Mouse (Mus musculus) midbrain, embryonic 14.5 days (tissue): ENCODE results near the gene Ndel1. TPM values are rescaled to one million over a fixed set of nuclear protein-coding genes. Genes with fewer than 3 reads are reported as not detected.

Experiments used
- ATAC-seq: fragments of 200-750 bp; cut with Nextera tagmentation; 2 replicates; pipeline ENCODE4 v1.8.0; 2017; ENCODE audit warnings: moderate number of reproducible peaks, moderate library complexity; ENCODE audit not compliant: low FRiP score, low TSS enrichment
- DNase-seq: peaks from one replicate; pipeline ENCODE4 v3.0.0-alpha.2; 2015
- H3K27ac ChIP-seq: fragments of 300-500 bp; sonication (generic); replicated peaks from 2 replicates; pipeline ENCODE4 v1.5.1; 2014; ENCODE audit warnings: mild to moderate bottlenecking, low read depth, low read length, moderate library complexity
- H3K27me3 ChIP-seq: fragments of 300-500 bp; sonication (generic); 2 replicates; pipeline ENCODE4 v1.6.1; 2014; ENCODE audit warnings: low read length, control low read depth, mixed read lengths; ENCODE audit not compliant: control insufficient read depth, insufficient read depth
- H3K36me3 ChIP-seq: fragments of 300-500 bp; sonication (generic); 2 replicates; pipeline ENCODE4 v1.6.1; 2014; ENCODE audit warnings: low read length, control low read depth; ENCODE audit not compliant: control insufficient read depth, insufficient read depth
- H3K4me1 ChIP-seq: fragments of 300-500 bp; sonication (generic); 2 replicates; pipeline ENCODE4 v1.6.1; 2014; ENCODE audit warnings: mild to moderate bottlenecking, antibody characterized with exemption, low read length, control low read depth; ENCODE audit not compliant: control insufficient read depth, insufficient read depth
- H3K4me2 ChIP-seq: fragments of 300-500 bp; sonication (generic); 2 replicates; pipeline ENCODE4 v1.6.1; 2014; ENCODE audit warnings: mild to moderate bottlenecking, low read length, moderate library complexity
- H3K4me3 ChIP-seq: fragments of 300-500 bp; sonication (generic); replicated peaks from 2 replicates; pipeline ENCODE4 v1.5.1; 2014; ENCODE audit warnings: low read depth, low read length
- H3K9ac ChIP-seq: fragments of 300-500 bp; sonication (generic); replicated peaks from 2 replicates; pipeline ENCODE4 v1.6.1; 2014; ENCODE audit warnings: mild to moderate bottlenecking, low read length, moderate library complexity
- H3K9me3 ChIP-seq: fragments of 300-500 bp; sonication (generic); 2 replicates; pipeline ENCODE4 v1.6.1; 2016; ENCODE audit warnings: low read length, control low read depth, mixed read lengths; ENCODE audit not compliant: control insufficient read depth
- WGBS: fragments of 180-500 bp; shearing (Covaris S2); extraction: QIAGEN DNeasy Blood & Tissue Kit; methylation state at CpG from one replicate; pipeline ENCODE4 v1.1.7; 2014; 5-methylcytosine and 5-hydroxymethylcytosine counted together
- polyA plus RNA-seq: library from polyadenylated mRNA; unstranded; fragments of >200 nt; fragmentation: Nextera tagmentation; extraction: Ambion mirVana; gene quantifications from 2 replicates; pipeline ENCODE4 v1.2.1, GENCODE M21; 2014

Ndel1 gene
- polyA plus RNA-seq, 1 experiment from 2014 or later: 86.3 TPM

DNA sequence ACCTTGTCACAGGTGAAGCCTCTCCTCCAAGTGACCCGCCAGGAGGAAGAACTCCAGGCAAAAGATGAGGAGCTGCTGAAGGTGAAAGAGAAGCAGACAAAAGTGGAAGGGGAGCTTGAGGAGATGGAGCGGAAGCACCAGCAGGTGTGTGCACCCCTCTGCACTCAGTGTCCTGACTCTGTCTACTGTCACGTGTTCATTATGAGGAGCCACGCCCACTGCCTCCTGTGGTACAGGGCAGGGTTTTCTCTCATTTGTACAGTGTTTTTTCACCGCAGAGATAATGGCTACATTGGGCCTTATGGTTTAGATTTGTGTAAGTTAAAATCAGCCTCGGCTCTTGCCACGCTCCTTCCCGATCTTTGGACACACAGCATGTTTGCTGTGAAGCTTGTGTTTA is 85.8 kb downstream of the Ndel1 start:
- H3K4me1 ChIP-seq: no peaks in the 10 kb centered on the region
- H3K9me3 ChIP-seq: no peaks in the 10 kb centered on the region
- ATAC-seq (no peak), DNase-seq (no peak)
- no peak overlapping the region for H3K27ac ChIP-seq
- WGBS: 91% methylated on average over 8 of the region's 8 CpGs
- H3K4me2 ChIP-seq: no peak overlapping the region
- H3K27me3 ChIP-seq: no peaks in the 10 kb centered on the region
- no peak overlapping the region for H3K9ac ChIP-seq
- peaks cover 98% of the 10 kb centered on the region for H3K36me3 ChIP-seq
- no peak overlapping the region for H3K4me3 ChIP-seq

DNA sequence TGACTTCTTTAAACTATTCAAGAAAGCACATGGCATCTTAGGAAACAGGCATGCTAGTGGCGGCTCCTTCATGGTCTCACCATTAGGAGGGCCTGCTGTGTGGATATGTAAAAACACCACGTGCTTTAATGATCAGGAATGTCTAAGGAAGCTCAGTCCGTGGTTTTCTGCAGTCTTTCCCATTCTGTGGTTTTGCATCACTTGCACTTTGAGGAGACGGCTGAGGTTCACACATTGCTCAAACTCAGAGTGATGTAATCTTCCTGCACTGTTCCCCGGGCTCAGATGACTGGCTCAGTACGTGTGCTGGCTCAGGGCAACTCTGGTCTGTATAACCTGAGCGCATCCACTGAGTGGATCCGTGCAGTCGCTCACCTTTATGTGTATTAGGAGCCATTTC is 89.3 kb downstream of the Ndel1 start:
- ATAC-seq (no peak), DNase-seq (no peak)
- H3K9ac ChIP-seq: no peak overlapping the region
- peaks cover 80% of the 10 kb centered on the region for H3K36me3 ChIP-seq
- H3K27me3 ChIP-seq: no peaks in the 10 kb centered on the region
- no peaks in the 10 kb centered on the region for H3K9me3 ChIP-seq
- no peaks in the 10 kb centered on the region for H3K4me1 ChIP-seq
- no peak overlapping the region for H3K4me2 ChIP-seq
- 95% methylated on average over 9 of the region's 9 CpGs for WGBS
- H3K27ac ChIP-seq: no peak overlapping the region
- no peak overlapping the region for H3K4me3 ChIP-seq

DNA sequence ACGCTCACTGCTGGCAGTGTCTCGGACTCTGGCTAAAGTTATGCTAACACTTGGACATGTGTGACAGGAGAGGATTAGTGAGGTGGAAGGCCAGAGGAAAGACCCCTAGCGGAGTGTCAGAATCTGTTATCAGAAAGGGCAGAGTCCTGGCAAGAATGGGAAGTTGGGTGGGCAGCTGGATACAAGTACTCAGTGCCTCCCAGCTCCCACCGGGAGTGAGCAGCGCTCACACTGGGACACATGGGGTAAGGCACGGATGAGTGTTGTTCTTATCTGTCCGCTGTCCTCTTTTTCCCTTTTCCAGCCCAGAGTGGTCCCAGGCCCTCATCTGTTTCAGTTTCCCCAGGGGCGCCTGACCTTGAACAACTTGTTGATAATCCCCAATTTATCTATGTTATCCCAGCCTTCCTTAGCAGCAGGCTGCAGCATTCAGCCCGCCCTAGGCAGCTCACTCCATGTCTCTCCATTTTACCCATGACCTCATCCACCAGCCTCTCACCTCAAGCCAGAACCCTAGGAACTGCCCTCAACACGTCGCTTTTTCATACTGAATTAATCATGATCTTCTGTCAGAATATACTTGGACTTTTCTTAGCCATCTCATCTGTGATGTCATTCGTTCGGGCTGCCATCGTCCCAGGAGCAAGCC is 91.1 kb downstream of the Ndel1 start:
- WGBS: 85% methylated on average over 14 of the region's 14 CpGs
- H3K27me3 ChIP-seq: no peaks in the 10 kb centered on the region
- no peaks in the 10 kb centered on the region for H3K4me1 ChIP-seq
- H3K9me3 ChIP-seq: no peaks in the 10 kb centered on the region
- H3K4me2 ChIP-seq: no peak overlapping the region
- H3K4me3 ChIP-seq: no peak overlapping the region
- H3K36me3 ChIP-seq: peaks cover 78% of the 10 kb centered on the region
- ATAC-seq: no peak
- no peak overlapping the region for H3K27ac ChIP-seq
- no peak for DNase-seq
- no peak overlapping the region for H3K9ac ChIP-seq

DNA sequence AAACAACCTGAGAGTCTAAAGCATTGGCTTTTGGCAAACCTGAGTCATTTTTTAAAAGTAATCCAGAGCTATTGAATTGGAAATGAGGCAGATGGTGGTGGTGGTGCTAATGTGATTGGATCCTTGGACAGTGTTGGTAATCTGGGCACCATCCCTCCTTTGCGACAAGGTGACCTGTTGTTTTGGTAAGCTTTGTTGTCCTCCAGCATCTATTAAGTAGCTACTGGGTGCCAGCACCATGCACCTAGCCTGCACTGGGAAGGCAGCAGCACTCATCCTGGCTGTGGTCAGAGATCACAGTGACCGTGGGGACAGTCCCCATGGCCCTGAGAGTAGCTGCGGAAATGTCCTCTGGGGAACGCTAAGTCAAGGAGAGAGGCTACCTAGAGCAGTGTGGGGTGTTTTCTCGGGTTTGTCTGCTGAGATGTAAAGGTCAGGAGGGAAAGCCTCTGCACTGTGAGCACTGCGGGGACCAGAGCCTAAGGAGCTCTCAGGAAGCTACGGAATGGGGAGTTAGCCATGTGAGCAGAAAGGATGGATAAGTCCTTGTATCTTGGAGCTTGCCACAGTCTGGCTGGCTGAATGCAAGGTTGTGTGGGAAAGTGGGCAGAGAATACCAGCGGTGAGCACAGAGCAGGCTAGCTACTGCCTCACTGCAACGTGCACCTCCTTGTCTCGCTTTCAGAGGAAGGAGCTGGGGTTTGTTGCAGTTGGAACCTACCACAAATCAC is 91.8 kb downstream of the Ndel1 start:
- Histone ChIP-seq H3K36me3 (peaks cover 78% of the 10 kb centered on the region), H3K9ac (no peak overlapping the region), H3K4me3 (no peak overlapping the region), H3K4me2 (no peak overlapping the region), H3K4me1 (no peaks in the 10 kb centered on the region), H3K27ac (no peak overlapping the region; the same call in 1 of the 2 replicates), H3K9me3 (no peaks in the 10 kb centered on the region), H3K27me3 (no peaks in the 10 kb centered on the region)
- DNase-seq: no peak
- WGBS: 79% methylated on average over 10 of the region's 10 CpGs
- ATAC-seq: no peak

DNA sequence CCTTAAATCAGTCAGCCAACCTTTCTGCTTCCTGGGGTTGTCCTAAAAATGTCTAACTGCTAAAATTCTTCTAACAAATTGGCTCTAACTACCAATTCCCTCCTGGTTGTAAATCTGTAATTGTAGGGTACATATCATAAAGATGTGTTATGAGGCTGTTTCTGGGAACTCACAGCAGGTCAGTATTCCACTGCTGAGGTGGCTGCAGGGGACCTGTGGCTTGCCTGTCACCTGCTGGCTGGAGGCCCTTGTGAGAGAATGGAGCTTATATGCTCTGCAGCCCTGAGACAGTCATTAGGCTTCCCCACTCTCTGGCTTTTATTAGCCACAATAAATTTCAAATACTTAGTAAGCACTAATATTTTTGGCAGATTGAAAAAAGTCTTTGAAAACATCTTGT is 92.8 kb downstream of the Ndel1 start:
- Histone ChIP-seq H3K27me3 (no peaks in the 10 kb centered on the region), H3K9ac (no peak overlapping the region), H3K4me1 (no peaks in the 10 kb centered on the region), H3K27ac (no peak overlapping the region), H3K9me3 (no peaks in the 10 kb centered on the region), H3K4me3 (no peak overlapping the region), H3K36me3 (peaks cover 79% of the 10 kb centered on the region), H3K4me2 (no peak overlapping the region)
- ATAC-seq (no peak), DNase-seq (no peak)

DNA sequence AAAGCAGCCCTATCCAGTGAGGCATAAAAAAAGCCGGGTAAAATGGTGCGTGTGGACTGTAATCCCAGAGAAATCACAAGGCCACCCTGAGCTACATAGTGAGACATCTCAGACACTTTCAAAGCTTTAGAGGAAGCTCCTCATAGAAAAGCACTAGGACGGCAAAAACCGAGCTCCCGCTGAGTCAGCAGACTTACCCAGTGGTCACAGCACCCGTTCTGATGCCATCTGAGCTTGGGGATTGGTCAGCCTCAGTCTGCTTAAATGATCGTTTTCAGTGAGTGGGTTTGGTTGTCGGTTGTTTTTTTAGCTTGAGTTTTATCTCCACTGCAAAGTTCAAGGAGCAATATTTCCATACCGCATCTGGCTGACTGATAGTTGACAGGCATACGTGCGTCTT is 93.7 kb downstream of the Ndel1 start:
- H3K36me3 ChIP-seq: peaks cover 80% of the 10 kb centered on the region
- WGBS: 86% methylated on average over 11 of the region's 11 CpGs
- no peak overlapping the region for H3K9ac ChIP-seq
- no peaks in the 10 kb centered on the region for H3K9me3 ChIP-seq
- H3K27ac ChIP-seq: no peak overlapping the region
- H3K4me2 ChIP-seq: no peak overlapping the region
- DNase-seq (no peak), ATAC-seq (no peak)
- H3K4me3 ChIP-seq: no peak overlapping the region
- H3K4me1 ChIP-seq: no peaks in the 10 kb centered on the region
- no peaks in the 10 kb centered on the region for H3K27me3 ChIP-seq

DNA sequence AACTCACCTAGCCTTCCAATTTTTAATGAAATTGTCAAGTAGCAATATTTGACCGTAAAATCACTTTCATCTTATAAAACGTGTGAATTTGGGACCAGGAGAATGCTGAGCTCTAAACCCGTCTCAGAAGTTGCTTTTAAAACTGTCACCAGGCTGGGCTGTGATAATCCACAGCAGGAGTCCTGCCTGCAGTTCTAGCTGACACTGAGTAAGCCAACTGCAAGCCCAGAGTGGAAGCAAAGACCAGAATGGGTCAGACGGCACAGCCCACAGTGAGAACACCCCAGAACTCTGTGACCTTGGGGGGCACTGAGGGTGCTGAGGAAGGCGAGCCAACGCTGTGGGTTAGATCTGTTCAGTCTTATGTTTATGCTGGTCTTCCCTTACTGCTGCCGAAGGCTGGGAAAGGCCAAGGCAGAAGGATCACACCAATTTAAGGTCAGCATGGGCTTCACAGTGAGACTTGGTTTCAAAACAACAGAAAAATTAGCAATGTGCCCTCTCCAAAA is 95.5 kb downstream of the Ndel1 start:
- no peak overlapping the region for H3K9ac ChIP-seq
- ATAC-seq (no peak), DNase-seq (no peak)
- H3K27ac ChIP-seq: no peak overlapping the region
- no peak overlapping the region for H3K4me3 ChIP-seq
- no peaks in the 10 kb centered on the region for H3K27me3 ChIP-seq
- H3K36me3 ChIP-seq: peaks cover 80% of the 10 kb centered on the region
- WGBS: 85% methylated on average over 7 of the region's 7 CpGs
- no peaks in the 10 kb centered on the region for H3K4me1 ChIP-seq
- no peaks in the 10 kb centered on the region for H3K9me3 ChIP-seq
- H3K4me2 ChIP-seq: no peak overlapping the region
